8 mouse cellular contexts compared by ENCODE assay signal in the genomic region with DNA sequence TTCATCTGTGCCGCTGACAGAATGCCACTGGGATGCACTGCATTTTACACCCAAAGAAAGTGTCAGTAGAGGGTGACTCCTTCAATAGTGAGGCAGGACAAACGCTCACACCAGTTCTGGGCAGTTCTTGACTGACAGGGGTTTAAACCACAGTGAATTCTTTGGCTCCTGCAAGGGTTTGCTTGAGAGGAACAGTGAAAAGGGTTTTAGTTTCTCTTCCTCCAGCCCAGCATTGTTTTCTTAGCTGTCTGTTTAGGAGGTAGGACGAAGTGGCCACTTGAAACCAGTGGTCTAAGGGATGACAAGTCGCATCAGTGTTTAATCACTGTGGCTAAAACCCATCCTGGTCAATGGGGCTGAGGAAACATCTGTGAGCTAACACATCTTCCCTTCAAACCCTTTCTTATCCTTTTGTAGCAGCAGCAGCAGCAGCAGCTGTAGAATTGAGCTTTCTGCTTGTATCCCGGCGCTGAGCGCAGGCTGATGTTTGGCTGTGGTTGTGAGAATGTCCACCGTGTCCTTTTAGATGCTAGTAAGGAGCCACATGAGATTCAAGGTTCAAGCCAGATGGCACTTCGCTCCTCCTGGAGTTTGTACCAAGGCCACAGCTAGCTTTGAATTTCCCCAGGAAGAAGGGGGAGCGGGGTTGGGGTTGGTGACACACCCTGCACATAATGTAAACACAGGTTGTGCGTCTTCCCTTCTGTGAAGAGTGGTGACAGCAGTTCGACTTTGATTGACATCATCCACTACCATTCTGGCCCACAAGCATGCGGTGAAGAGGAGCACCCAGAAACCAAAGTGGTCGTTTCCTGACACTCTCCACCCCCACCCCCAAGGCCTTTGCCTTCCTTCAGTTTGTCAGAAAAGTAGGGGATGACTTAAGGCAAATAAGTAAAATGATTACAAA.
DNase-seq lines count a peak whose midpoint lies in the region; ATAC-seq and TF ChIP-seq lines count a peak whose summit lies in the region.

No protein-coding gene starts in this region.

- ATAC-seq in embryonic facial prominence, embryonic 11.5 days (replicated peaks; ENCODE audit: insufficient number of reproducible peaks, low FRiP score, low TSS enrichment, low read depth) = 0 out of 2 replicates have a peak, but pooled peaks have one; percentile 12
- no peak for ATAC-seq in stomach, embryonic 15.5 days (ENCODE audit: insufficient read depth, low FRiP score, low read depth)

- no peak for TF ChIP-seq CTCF in layer of hippocampus, adult 2 months (conservative IDR thresholded peaks at IDR 0.05)

- no peak overlapping the region for H3K4me3 ChIP-seq in layer of hippocampus, adult 2 months
- no peak overlapping the region for H3K4me3 ChIP-seq in embryonic facial prominence, embryonic 11.5 days (ENCODE audit: low read depth, low read length)
- no peak overlapping the region for H3K4me3 ChIP-seq in stomach, embryonic 15.5 days (replicated peaks)

- no peaks in the 10 kb centered on the region for H3K27me3 ChIP-seq in embryonic facial prominence, embryonic 11.5 days (ENCODE audit: control insufficient read depth, insufficient read depth, low read length)
- H3K27me3 ChIP-seq in stomach, embryonic 15.5 days (replicated peaks) = no peaks in the 10 kb centered on the region

- no peak overlapping the region for H3K9ac ChIP-seq in embryonic facial prominence, embryonic 11.5 days (replicated peaks; ENCODE audit: low read length)
- H3K9ac ChIP-seq in stomach, embryonic 15.5 days = no peak overlapping the region

- H3K36me3 ChIP-seq in embryonic facial prominence, embryonic 11.5 days (replicated peaks; ENCODE audit: control insufficient read depth, insufficient read depth, low read depth, low read length) = no peaks in the 10 kb centered on the region
- H3K36me3 ChIP-seq in stomach, embryonic 15.5 days = no peaks in the 10 kb centered on the region

- H3K9me3 ChIP-seq in embryonic facial prominence, embryonic 11.5 days (replicated peaks; ENCODE audit: control insufficient read depth, low read length) = no peaks in the 10 kb centered on the region
- no peaks in the 10 kb centered on the region for H3K9me3 ChIP-seq in stomach, embryonic 15.5 days

- 49% methylated on average over 14 of the region's 14 CpGs for WGBS in embryonic facial prominence, embryonic 11.5 days
- 58% methylated on average over 14 of the region's 14 CpGs for WGBS in stomach, embryonic 15.5 days

- no peak overlapping the region for H3K4me2 ChIP-seq in embryonic facial prominence, embryonic 11.5 days (ENCODE audit: low read depth, low read length)
- H3K4me2 ChIP-seq in stomach, embryonic 15.5 days = 0 out of 2 replicates have a peak overlapping the region, but pooled peaks have one; percentile 5

- H3K27ac ChIP-seq in layer of hippocampus, adult 2 months = peak overlapping the region; percentile 51; the same call in 1 of the 2 replicates
- H3K27ac ChIP-seq in embryonic facial prominence, embryonic 11.5 days (replicated peaks; ENCODE audit: low read depth, low read length) = no peak overlapping the region
- 0 out of 2 replicates have a peak overlapping the region, but pooled peaks have one; percentile 44 for H3K27ac ChIP-seq in stomach, embryonic 15.5 days

- DNase-seq in layer of hippocampus, adult 2 months (ENCODE audit: low spot score in 2 of 2) = no peak
- no peak for DNase-seq in layer of hippocampus, postnatal 36 days
- no peak for DNase-seq in embryonic facial prominence, embryonic 11.5 days (ENCODE audit: low spot score)
- peak; percentile 69 for DNase-seq in lung, postnatal 36 days
- DNase-seq in gastrocnemius, adult 18-20 months (ENCODE audit: low spot score) = no peak
- no peak for DNase-seq in testis, postnatal 10 days (ENCODE audit: low spot score)
- no peak for DNase-seq in adrenal gland, adult 18-20 months (ENCODE audit: low spot score in 2 of 2)

- H3K4me1 ChIP-seq in embryonic facial prominence, embryonic 11.5 days (ENCODE audit: control insufficient read depth, insufficient read depth, low read length) = no peaks in the 10 kb centered on the region
- H3K4me1 ChIP-seq in stomach, embryonic 15.5 days = no peaks in the 10 kb centered on the region
